Mouse (Mus musculus) kidney, embryonic 15.5 days (tissue): ENCODE results near the gene Cst3. TPM values are rescaled to one million over a fixed set of nuclear protein-coding genes. Genes with fewer than 3 reads are reported as not detected.

ENCODE experiments used
- ATAC-seq: fragments of 200-750 bp; cut with Nextera tagmentation; replicated peaks from 2 replicates; pipeline ENCODE4 v1.8.0; 2017; ENCODE audit warnings: moderate TSS enrichment; ENCODE audit not compliant: low FRiP score
- H3K27ac ChIP-seq: fragments of 300-500 bp; sonication (generic); 2 replicates; pipeline ENCODE4 v1.5.1; 2015; ENCODE audit warnings: mild to moderate bottlenecking, inconsistent platforms
- H3K27me3 ChIP-seq: fragments of 300-500 bp; sonication (generic); 2 replicates; pipeline ENCODE4 v1.6.1; 2015; ENCODE audit warnings: inconsistent platforms
- H3K36me3 ChIP-seq: fragments of 300-500 bp; sonication (generic); 2 replicates; pipeline ENCODE4 v1.6.1; 2015; ENCODE audit warnings: inconsistent platforms
- H3K4me1 ChIP-seq: fragments of 300-500 bp; sonication (generic); 2 replicates; pipeline ENCODE4 v1.6.1; 2015; ENCODE audit warnings: inconsistent platforms
- H3K4me2 ChIP-seq: fragments of 300-500 bp; sonication (generic); 2 replicates; pipeline ENCODE4 v1.6.1; 2015; ENCODE audit warnings: moderate library complexity, mild to moderate bottlenecking, inconsistent platforms
- H3K4me3 ChIP-seq: fragments of 300-500 bp; sonication (generic); replicated peaks from 2 replicates; pipeline ENCODE4 v1.5.1; 2015; ENCODE audit warnings: mild to moderate bottlenecking, inconsistent platforms
- H3K9ac ChIP-seq: fragments of 300-500 bp; sonication (generic); 2 replicates; pipeline ENCODE4 v1.6.1; 2015; ENCODE audit warnings: mild to moderate bottlenecking, inconsistent platforms
- H3K9me3 ChIP-seq: fragments of 300-500 bp; sonication (generic); replicated peaks from 2 replicates; pipeline ENCODE4 v1.6.1; 2016; ENCODE audit warnings: inconsistent platforms
- WGBS: fragments of 180-500 bp; shearing (Covaris S2); methylation state at CpG from one replicate; pipeline ENCODE4 v1.1.7; 2015; ENCODE audit warnings: mixed read lengths; 5-methylcytosine and 5-hydroxymethylcytosine counted together
- polyA plus RNA-seq: library from polyadenylated mRNA; unstranded; fragments of >200 nt; fragmentation: Nextera tagmentation; extraction: Ambion mirVana; gene quantifications from 2 replicates; pipeline ENCODE4 v1.2.1, GENCODE M21; 2015

Cst3 gene
- polyA plus RNA-seq, 1 experiment from 2014 or later, result 410 TPM

DNA sequence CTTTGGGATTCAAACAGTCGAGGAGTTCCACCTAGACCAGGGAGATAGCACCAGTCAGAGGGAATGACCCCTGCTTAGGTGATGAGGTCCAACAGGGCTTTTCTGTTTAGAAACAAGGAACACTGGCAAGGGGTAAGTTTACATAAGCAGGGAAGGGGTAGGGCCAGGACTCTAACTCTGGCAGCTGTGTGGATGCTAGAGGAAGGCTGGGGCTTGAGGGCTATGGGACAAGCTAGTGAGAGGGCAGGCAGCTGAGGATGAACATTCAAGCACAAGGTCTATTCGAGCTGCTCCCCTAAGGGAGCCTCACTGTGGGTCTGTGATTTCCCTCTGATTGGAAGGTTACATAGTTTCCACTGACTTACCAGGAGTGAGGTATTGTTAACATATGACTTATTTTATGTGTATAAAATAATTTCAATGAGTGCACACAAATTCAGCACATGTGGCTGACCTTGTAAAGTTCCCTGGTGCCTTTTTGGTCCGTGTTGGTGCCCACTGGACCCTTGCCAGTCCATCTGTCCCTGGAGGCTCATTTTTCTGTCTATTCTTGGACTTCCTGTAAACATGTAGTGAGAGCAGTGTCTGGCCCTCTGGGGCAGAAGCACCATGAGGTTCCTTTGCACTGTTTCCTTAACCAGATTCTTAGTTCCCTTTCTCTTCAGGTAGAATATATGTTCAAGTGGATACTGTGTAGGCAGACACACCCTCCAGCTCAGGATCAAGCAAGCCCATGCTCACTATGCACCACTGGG lies 1.7 kb upstream of the Cst3 start:
- Histone ChIP-seq H3K36me3 (peaks cover 7% of the 10 kb centered on the region), H3K27ac (0 out of 2 replicates have a peak overlapping the region, but pooled peaks have one; percentile 13), H3K4me3 (no peak overlapping the region), H3K4me2 (no peak overlapping the region), H3K9me3 (no peaks in the 10 kb centered on the region), H3K27me3 (no peaks in the 10 kb centered on the region), H3K9ac (no peak overlapping the region), H3K4me1 (peaks cover 39% of the 10 kb centered on the region)
- 52% methylated on average over 3 of the region's 3 CpGs for WGBS
- ATAC-seq, result no peak

DNA sequence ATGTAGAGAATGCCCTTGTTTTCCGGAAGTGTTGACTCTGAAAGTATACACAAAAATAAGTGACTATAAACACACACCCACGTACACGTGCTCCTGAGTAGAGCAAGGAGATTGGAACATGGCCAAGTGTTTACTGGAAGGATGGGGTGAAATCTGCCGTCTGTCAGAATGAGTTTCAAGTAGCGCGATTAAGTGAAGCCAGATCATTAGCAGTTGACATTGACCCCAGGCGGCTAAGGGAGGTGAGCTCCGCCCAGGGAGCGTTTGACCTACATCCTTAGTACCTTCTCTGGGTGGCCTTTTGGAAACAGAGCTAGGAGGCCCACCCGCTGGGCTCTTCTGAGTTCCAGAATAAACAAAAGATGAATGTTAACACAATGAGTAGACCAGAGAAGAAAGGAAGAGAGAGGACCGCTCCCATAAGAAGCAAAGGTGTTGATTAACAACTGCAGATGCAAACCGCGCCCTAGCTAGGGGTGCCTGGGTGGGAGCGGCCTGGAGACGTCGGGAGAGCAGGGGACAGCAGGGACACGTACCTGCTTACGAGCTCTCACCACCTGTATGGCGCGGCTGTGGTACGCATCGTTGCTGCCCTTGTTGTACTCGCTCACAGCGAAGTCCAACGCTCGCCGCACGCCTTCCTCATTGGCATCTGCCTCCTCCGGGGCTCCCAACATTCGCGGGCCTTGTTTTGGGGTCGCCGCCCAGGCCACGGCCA lies 716 bp downstream of the Cst3 start:
- peak overlapping the region; percentile 78 for H3K9ac ChIP-seq
- H3K27me3 ChIP-seq, result no peaks in the 10 kb centered on the region
- ATAC-seq, result peak; percentile 73
- peak overlapping the region; percentile 82 for H3K4me3 ChIP-seq
- H3K36me3 ChIP-seq, result peaks cover 23% of the 10 kb centered on the region
- under 1% methylated on average over 34 of the region's 34 CpGs for WGBS
- peaks cover 39% of the 10 kb centered on the region for H3K4me1 ChIP-seq
- peak overlapping the region; percentile 95 for H3K27ac ChIP-seq
- H3K4me2 ChIP-seq, result peak overlapping the region; percentile 72
- H3K9me3 ChIP-seq, result no peaks in the 10 kb centered on the region

- Histone ChIP-seq H3K4me2 (peak overlapping the region; percentile 72), H3K9me3 (no peaks in the 10 kb centered on the region), H3K27me3 (no peaks in the 10 kb centered on the region), H3K4me3 (peak overlapping the region; percentile 82), H3K27ac (no peak overlapping the region), H3K4me1 (peaks cover 38% of the 10 kb centered on the region), H3K36me3 (peaks cover 23% of the 10 kb centered on the region), H3K9ac (peak overlapping the region; percentile 78)
- ATAC-seq, result no peak
- 43% methylated on average over 3 of the region's 3 CpGs for whole genome bisulfite sequencing
These were observed 1.3 kb downstream of the Cst3 start for GRCm38 (mm10) chr2:148874224-148874616.

- Histone ChIP-seq H3K36me3 (peaks cover 23% of the 10 kb centered on the region), H3K4me1 (peaks cover 30% of the 10 kb centered on the region), H3K4me3 (peak overlapping the region; percentile 82; the same call in 1 of the 2 replicates), H3K27me3 (no peaks in the 10 kb centered on the region), H3K9ac (no peak overlapping the region), H3K9me3 (no peaks in the 10 kb centered on the region), H3K27ac (0 out of 2 replicates have a peak overlapping the region, but pooled peaks have one; percentile 14), H3K4me2 (peak overlapping the region; percentile 72)
- ATAC-seq, result no peak
- 63% methylated on average over 4 of the region's 4 CpGs for WGBS
These were observed 2.6 kb downstream of the Cst3 start for GRCm38 (mm10) chr2:148872860-148873259.

DNA sequence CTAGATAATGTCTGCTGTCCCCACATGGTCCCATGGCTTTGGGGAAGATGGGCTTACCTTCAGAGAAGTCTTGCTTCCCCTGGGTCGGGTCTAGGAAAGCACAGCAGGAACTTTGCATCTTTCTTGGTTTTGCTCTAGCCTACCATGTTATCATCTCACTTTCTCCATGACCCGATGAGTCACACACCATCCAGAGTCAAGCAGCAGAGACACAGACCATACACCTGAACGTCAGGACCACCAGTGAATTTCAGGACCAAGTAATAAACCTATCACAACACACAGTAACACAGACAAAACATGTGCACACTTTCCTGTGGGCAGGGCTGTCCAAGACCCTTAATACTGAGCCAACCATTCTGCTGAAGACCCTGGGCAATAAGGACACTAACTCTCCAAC lies 5.0 kb downstream of the Cst3 start:
- Histone ChIP-seq H3K9ac (no peak overlapping the region), H3K9me3 (no peaks in the 10 kb centered on the region), H3K27me3 (no peaks in the 10 kb centered on the region), H3K4me1 (peaks cover 22% of the 10 kb centered on the region), H3K4me3 (no peak overlapping the region), H3K4me2 (no peak overlapping the region), H3K27ac (no peak overlapping the region), H3K36me3 (peaks cover 23% of the 10 kb centered on the region)
- 93% methylated on average over 3 of the region's 3 CpGs for WGBS
- no peak for ATAC-seq

DNA sequence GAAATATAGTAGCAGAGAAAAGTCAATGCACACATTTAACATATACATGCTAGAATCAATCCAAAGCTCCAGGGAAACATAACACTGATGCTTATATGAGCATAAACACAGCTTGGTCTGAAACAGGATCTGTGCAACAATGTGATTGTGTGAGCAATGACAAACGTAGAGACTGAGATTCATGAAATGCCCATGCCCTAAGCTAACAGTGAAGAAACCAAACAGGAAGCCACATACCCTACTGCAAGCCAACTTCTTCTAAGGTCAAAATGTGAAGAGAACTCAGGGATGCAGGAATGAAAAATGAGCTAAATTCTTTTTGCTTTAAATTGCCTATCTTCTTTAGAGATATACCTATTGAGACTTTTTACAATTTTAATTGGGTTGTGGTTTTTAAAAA lies 6.5 kb downstream of the Cst3 start:
- no peak overlapping the region for H3K27ac ChIP-seq
- H3K9ac ChIP-seq, result no peak overlapping the region
- peaks cover 16% of the 10 kb centered on the region for H3K4me1 ChIP-seq
- no peak overlapping the region for H3K4me3 ChIP-seq
- 63% methylated on average over 1 of the region's 1 CpGs for whole genome bisulfite sequencing
- H3K9me3 ChIP-seq, result no peaks in the 10 kb centered on the region
- ATAC-seq, result no peak
- no peak overlapping the region for H3K4me2 ChIP-seq
- H3K36me3 ChIP-seq, result peaks cover 23% of the 10 kb centered on the region
- H3K27me3 ChIP-seq, result no peaks in the 10 kb centered on the region

GRCm38 (mm10) chr2:148864966-148865365 lies 10.5 kb downstream of the Cst3 start, which contains the start of gene 9230104L09Rik:
Gene 9230104L09Rik (minus strand): TSS chr2:148865038.
- ATAC-seq, result no peak
- WGBS, result 47% methylated on average over 2 of the region's 2 CpGs
- no peaks in the 10 kb centered on the region for H3K27me3 ChIP-seq
- H3K4me1 ChIP-seq, result no peaks in the 10 kb centered on the region
- no peaks in the 10 kb centered on the region for H3K36me3 ChIP-seq
- no peak within 1 kb of the TSS for H3K9ac ChIP-seq
- H3K4me2 ChIP-seq, result no peak within 1 kb of the TSS
- H3K9me3 ChIP-seq, result no peaks in the 10 kb centered on the region
- H3K27ac ChIP-seq, result no peak within 1 kb of the TSS
- H3K4me3 ChIP-seq, result no peak within 1 kb of the TSS

DNA sequence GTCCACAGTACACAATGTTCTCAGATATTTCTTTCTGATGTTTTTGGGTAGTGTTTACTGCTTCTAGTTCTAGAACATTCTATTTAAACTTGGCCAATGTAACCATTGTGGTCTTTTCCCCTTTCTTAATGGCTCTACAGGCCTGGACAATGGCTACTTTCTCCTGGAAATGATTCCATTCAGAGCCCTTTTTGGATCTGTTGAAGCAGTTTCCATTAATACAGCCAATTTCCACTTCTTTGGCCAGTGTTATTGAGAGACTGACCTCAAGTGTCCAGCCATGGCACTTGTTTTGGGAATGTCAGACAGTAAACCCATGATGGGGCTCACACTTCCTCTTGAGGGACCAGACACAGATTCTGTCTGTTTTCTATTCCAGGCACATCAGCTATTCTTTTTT lies 13.8 kb downstream of the Cst3 start:
- Histone ChIP-seq H3K4me1 (no peaks in the 10 kb centered on the region), H3K27ac (no peak overlapping the region), H3K27me3 (no peaks in the 10 kb centered on the region), H3K9me3 (no peaks in the 10 kb centered on the region), H3K36me3 (no peaks in the 10 kb centered on the region), H3K4me3 (no peak overlapping the region), H3K9ac (no peak overlapping the region), H3K4me2 (no peak overlapping the region)
- ATAC-seq, result no peak

- H3K9me3 ChIP-seq, result no peaks in the 10 kb centered on the region
- H3K36me3 ChIP-seq, result no peaks in the 10 kb centered on the region
- H3K27ac ChIP-seq, result no peak overlapping the region
- no peak overlapping the region for H3K4me2 ChIP-seq
- H3K4me1 ChIP-seq, result no peaks in the 10 kb centered on the region
- H3K9ac ChIP-seq, result no peak overlapping the region
- WGBS, result 84% methylated on average over 4 of the region's 4 CpGs
- H3K4me3 ChIP-seq, result no peak overlapping the region
- no peaks in the 10 kb centered on the region for H3K27me3 ChIP-seq
- no peak for ATAC-seq
These were observed 14.5 kb downstream of the Cst3 start for GRCm38 (mm10) chr2:148860993-148861392.

GRCm38 (mm10) chr2:148857506-148857905 lies 18.0 kb downstream of the Cst3 start:
- no peaks in the 10 kb centered on the region for H3K4me1 ChIP-seq
- H3K9ac ChIP-seq, result no peak overlapping the region
- H3K36me3 ChIP-seq, result no peaks in the 10 kb centered on the region
- H3K4me2 ChIP-seq, result no peak overlapping the region
- no peak overlapping the region for H3K27ac ChIP-seq
- 89% methylated on average over 4 of the region's 4 CpGs for WGBS
- no peaks in the 10 kb centered on the region for H3K27me3 ChIP-seq
- no peak for ATAC-seq
- H3K9me3 ChIP-seq, result no peaks in the 10 kb centered on the region
- H3K4me3 ChIP-seq, result no peak overlapping the region

- Histone ChIP-seq H3K9me3 (no peaks in the 10 kb centered on the region), H3K27ac (no peak overlapping the region), H3K4me2 (no peak overlapping the region), H3K36me3 (no peaks in the 10 kb centered on the region), H3K27me3 (no peaks in the 10 kb centered on the region), H3K9ac (no peak overlapping the region), H3K4me1 (no peaks in the 10 kb centered on the region), H3K4me3 (no peak overlapping the region)
- WGBS, result 68% methylated on average over 8 of the region's 8 CpGs
- no peak for ATAC-seq
These were observed 18.7 kb downstream of the Cst3 start for GRCm38 (mm10) chr2:148856630-148857400.
